Mouse (Mus musculus) CH12.LX (cell line): ENCODE data around the gene Cd164l2. TPM values are rescaled to one million over a fixed set of nuclear protein-coding genes. Genes with fewer than 3 reads are reported as not detected.

Experiments used
- DNase-seq: peaks from one replicate; pipeline ENCODE4 v3.0.0-alpha.2; 2013; ENCODE audit errors: extremely low read depth
- H3K27ac ChIP-seq: 2 replicates; pipeline ENCODE4 v1.5.1; 2012; ENCODE audit warnings: low read depth, mild to moderate bottlenecking, control low read depth, moderate library complexity; ENCODE audit not compliant: insufficient read depth
- H3K27me3 ChIP-seq: replicated peaks from 2 replicates; pipeline ENCODE3; 2012; ENCODE audit warnings: inconsistent platforms
- H3K36me3 ChIP-seq, 2 experiments: replicated peaks in 1 of 2; 2 replicates each; pipeline versions ENCODE3 to v1.6.1; 2012; ENCODE audit warnings: inconsistent platforms in 1 of 2, low read length in 1 of 2, mild to moderate bottlenecking in 1 of 2, mixed read lengths in 1 of 2, moderate library complexity in 1 of 2; ENCODE audit not compliant: control insufficient read depth in 1 of 2, insufficient read depth in 1 of 2
- H3K4me1 ChIP-seq, 2 experiments: 2 replicates each; pipeline ENCODE4 v1.6.1; 2012; ENCODE audit warnings: inconsistent platforms in 1 of 2, moderate library complexity in 1 of 2; ENCODE audit not compliant: insufficient read depth in 2 of 2, control insufficient read depth in 1 of 2
- H3K4me2 ChIP-seq: 2 replicates; pipeline ENCODE4 v1.6.1; 2012; ENCODE audit warnings: low read depth, mild to moderate bottlenecking, control low read depth; ENCODE audit not compliant: poor library complexity, insufficient read depth, severe bottlenecking
- H3K4me3 ChIP-seq, 3 experiments: fragments of 150-350 bp in 1 of 3; sonication (generic) in 1 of 3; replicated peaks in 1 of 3; 2 replicates each; pipeline versions ENCODE3 to v1.5.1; 2011 to 2012; ENCODE audit warnings: low read depth in 2 of 3, low read length in 2 of 3, mild to moderate bottlenecking in 2 of 3, moderate library complexity in 2 of 3, control low read depth in 1 of 3, improper control_type of control experiment in 1 of 3, inconsistent platforms in 1 of 3, mixed read lengths in 1 of 3; ENCODE audit not compliant: poor library complexity in 1 of 3
- H3K79me2 ChIP-seq: replicated peaks from 2 replicates; pipeline ENCODE4 v1.6.1; 2012; ENCODE audit warnings: mild to moderate bottlenecking, moderate library complexity; ENCODE audit not compliant: control insufficient read depth, poor library complexity, insufficient read depth, severe bottlenecking; ENCODE audit errors: extremely low read depth
- H3K9ac ChIP-seq: 2 replicates; pipeline ENCODE4 v1.6.1; 2012; ENCODE audit warnings: low read depth, mild to moderate bottlenecking, control low read depth, moderate library complexity; ENCODE audit not compliant: insufficient read depth
- H3K9me3 ChIP-seq: replicated peaks from 2 replicates; pipeline ENCODE3; 2012; ENCODE audit warnings: low read length, inconsistent platforms, mixed read lengths
- BHLHE40 ChIP-seq: IDR thresholded peaks from 2 replicates; pipeline ENCODE4 v1.6.1; 2011; ENCODE audit warnings: mild to moderate bottlenecking, low read depth, low read length, improper control_type of control experiment
- CTCF ChIP-seq, 2 experiments: IDR thresholded peaks in 1 of 2; conservative IDR thresholded peaks in 1 of 2; 2 replicates each; pipeline ENCODE4 v1.5.1; 2011 to 2012; ENCODE audit warnings: low read depth in 2 of 2, low read length in 2 of 2, improper control_type of control experiment in 1 of 2, inconsistent platforms in 1 of 2, mild to moderate bottlenecking in 1 of 2, moderate library complexity in 1 of 2
- E2F4 ChIP-seq: IDR thresholded peaks from 2 replicates; pipeline ENCODE4 v1.6.1; 2011; ENCODE audit warnings: low read depth, low read length, improper control_type of control experiment; ENCODE audit not compliant: insufficient replicate concordance
- ELF1 ChIP-seq: IDR thresholded peaks from 2 replicates; pipeline ENCODE4 v1.6.1; 2014; ENCODE audit warnings: low read depth, mild to moderate bottlenecking, inconsistent platforms, low read length, improper control_type of control experiment
- EP300 ChIP-seq: IDR thresholded peaks from 2 replicates; pipeline ENCODE4 v1.6.1; 2011; ENCODE audit warnings: low read length, improper control_type of control experiment
- ETS1 ChIP-seq: conservative IDR thresholded peaks from 2 replicates; pipeline ENCODE4 v1.6.1; 2012; ENCODE audit warnings: low read depth, mild to moderate bottlenecking, inconsistent platforms, low read length, improper control_type of control experiment, moderate library complexity
- IRF4 ChIP-seq: IDR thresholded peaks from 2 replicates; pipeline ENCODE4 v1.6.1; 2014; ENCODE audit warnings: low read depth, mild to moderate bottlenecking, inconsistent platforms, low read length, improper control_type of control experiment
- JUN ChIP-seq: IDR thresholded peaks from 2 replicates; pipeline ENCODE4 v1.6.1; 2011; ENCODE audit warnings: low read depth, mild to moderate bottlenecking, low read length, improper control_type of control experiment, moderate library complexity; ENCODE audit not compliant: insufficient read depth
- JUND ChIP-seq: conservative IDR thresholded peaks from 2 replicates; pipeline ENCODE4 v1.6.1; 2011; ENCODE audit warnings: low read depth, low read length, improper control_type of control experiment
- KAT2A ChIP-seq: IDR thresholded peaks from 2 replicates; pipeline ENCODE4 v1.6.1; 2012; ENCODE audit warnings: low read length, improper control_type of control experiment, inconsistent platforms; ENCODE audit not compliant: insufficient replicate concordance
- MAX ChIP-seq: IDR thresholded peaks from 2 replicates; pipeline ENCODE4 v1.6.1; 2011; ENCODE audit warnings: low read length, improper control_type of control experiment
- MAZ ChIP-seq: IDR thresholded peaks from 2 replicates; pipeline ENCODE4 v1.6.1; 2012; ENCODE audit warnings: low read depth, mild to moderate bottlenecking, inconsistent platforms, low read length, improper control_type of control experiment, moderate library complexity
- MEF2A ChIP-seq: IDR thresholded peaks from 2 replicates; pipeline ENCODE4 v1.6.1; 2014; ENCODE audit warnings: low read depth, mild to moderate bottlenecking, inconsistent platforms, low read length, improper control_type of control experiment, borderline replicate concordance
- PAX5 ChIP-seq: IDR thresholded peaks from 2 replicates; pipeline ENCODE4 v1.6.1; 2012; ENCODE audit warnings: low read length, inconsistent platforms, mixed read lengths
- POLR2A ChIP-seq: IDR thresholded peaks from 2 replicates; pipeline ENCODE4 v1.6.1; 2011; ENCODE audit warnings: low read depth, mild to moderate bottlenecking, improper control_type of control experiment, low read length
- POLR2AphosphoS2 ChIP-seq: IDR thresholded peaks from 2 replicates; pipeline ENCODE4 v1.6.1; 2011; ENCODE audit warnings: low read depth, low read length, improper control_type of control experiment
- RAD21 ChIP-seq: IDR thresholded peaks from 2 replicates; pipeline ENCODE4 v1.6.1; 2011; ENCODE audit warnings: low read depth, mild to moderate bottlenecking, low read length, improper control_type of control experiment, moderate library complexity
- RCOR1 ChIP-seq: conservative IDR thresholded peaks from 2 replicates; pipeline ENCODE4 v1.6.1; 2012; ENCODE audit warnings: low read depth, mild to moderate bottlenecking, inconsistent platforms, low read length, improper control_type of control experiment
- SIN3A ChIP-seq: IDR thresholded peaks from 2 replicates; pipeline ENCODE4 v1.6.1; 2012; ENCODE audit warnings: low read length, improper control_type of control experiment, inconsistent platforms
- SMC3 ChIP-seq: IDR thresholded peaks from 2 replicates; pipeline ENCODE4 v1.6.1; 2011; ENCODE audit warnings: low read depth, low read length, improper control_type of control experiment
- TBP ChIP-seq: conservative IDR thresholded peaks from 2 replicates; pipeline ENCODE4 v1.6.1; 2011; ENCODE audit warnings: low read depth, low read length, improper control_type of control experiment
- USF2 ChIP-seq: conservative IDR thresholded peaks from 2 replicates; pipeline ENCODE4 v1.6.1; 2011; ENCODE audit warnings: low read depth, low read length, improper control_type of control experiment
- ZC3H11A ChIP-seq: IDR thresholded peaks from 2 replicates; pipeline ENCODE4 v1.6.1; 2012; ENCODE audit warnings: low read depth, mild to moderate bottlenecking, inconsistent platforms, low read length, improper control_type of control experiment
- ZNF384 ChIP-seq: IDR thresholded peaks from 2 replicates; pipeline ENCODE4 v1.6.1; 2012; ENCODE audit warnings: low read depth, low read length, improper control_type of control experiment, inconsistent platforms
- dilution Hi-C: fragments of 300-500 bp; cut with MboI; formaldehyde crosslinking; loops from 2 replicates; pipeline ENCODE4 v1.14.3; 2020; ENCODE audit warnings: low sequenced_read_pairs; ENCODE audit not compliant: extremely low pct_unique_long_range_greater_than_20kb, extremely low pct_ligation_motif_present
- in situ Hi-C: fragments of 300-500 bp; cut with MboI; formaldehyde crosslinking; loops from 3 replicates; pipeline ENCODE4 v1.14.3; 2019; ENCODE audit warnings: low sequenced_read_pairs, low pct_ligation_motif_present, low pct_unique_long_range_greater_than_20kb, mixed read lengths
- polyA plus RNA-seq: library from polyadenylated mRNA; unstranded; fragments of >175 nt; gene quantifications from 2 replicates; pipeline ENCODE4 v1.2.1, GENCODE M21; 2012; ENCODE audit warnings: low read depth; ENCODE audit not compliant: insufficient read length
- total RNA-seq, 2 experiments: library from RNA; depleted of rRNA; stranded (reverse); fragments of 300-350 nt in 1 of 2; fragments of >200 nt in 1 of 2; gene quantifications; 2 replicates each; pipeline ENCODE4 v1.2.3; 2012 to 2014

The Cd164l2 gene
- total and polyA plus RNA-seq, 3 experiments = not detected

GRCm38 (mm10) chr4:133200343-133200742, 11.6 kb upstream of the Cd164l2 start:
- no peak overlapping the region for H3K4me2 ChIP-seq
- dilution Hi-C loops = no loop called here
- in situ Hi-C loops = loop anchor here (10.0 kb wide), 1 partner anchor 186 kb away; the partner anchor contains the start of gene Ahdc1

GRCm38 (mm10) chr4:133201006-133201771, 10.7 kb upstream of the Cd164l2 start:
- no peak overlapping the region for H3K4me3 ChIP-seq

More at GRCm38 (mm10) chr4:133200343-133200742, 11.6 kb upstream of the Cd164l2 start:
- DNase-seq = no peak
- Histone ChIP-seq H3K27me3 (no peaks in the 10 kb centered on the region), H3K4me1 (peaks cover 0 to 57% of the 10 kb centered on the region in 2 experiments; a peak in 2 of 4 replicates), H3K4me3 (no peak overlapping the region), H3K9ac (no peak overlapping the region), H3K9me3 (no peaks in the 10 kb centered on the region), H3K79me2 (no peaks in the 10 kb centered on the region), H3K36me3 (peaks cover 22 to 48% of the 10 kb centered on the region in 2 experiments), H3K27ac (no peak overlapping the region)
- TF ChIP-seq JUND (no peak), RCOR1 (no peak), ETS1 (no peak), ZC3H11A (no peak), USF2 (no peak), MAX (no peak), PAX5 (no peak), TBP (no peak), ELF1 (no peak), MEF2A (no peak)

More at GRCm38 (mm10) chr4:133201006-133201771, 10.7 kb upstream of the Cd164l2 start:
- DNase-seq = peak; percentile 52
- Histone ChIP-seq H3K9ac (no peak overlapping the region), H3K79me2 (no peaks in the 10 kb centered on the region), H3K36me3 (peaks cover 14 to 39% of the 10 kb centered on the region in 2 experiments), H3K4me2 (no peak overlapping the region), H3K27me3 (no peaks in the 10 kb centered on the region)
- dilution Hi-C loops (no loop called here), in situ Hi-C loops (loop anchor here (10.0 kb wide), 1 partner anchor 186 kb away; the partner anchor contains the start of gene Ahdc1)
- TF ChIP-seq E2F4 = no peak
- no peak for TF ChIP-seq RCOR1
- no peak for TF ChIP-seq SIN3A
- TF ChIP-seq IRF4 = peak; percentile 42; the same call in 1 of the 2 replicates
- no peak for TF ChIP-seq ETS1
- peak; percentile 38; the same call in 1 of the 2 replicates for TF ChIP-seq ELF1
- peak; percentile 78 for TF ChIP-seq RAD21
- no peak for TF ChIP-seq JUND
- TF ChIP-seq KAT2A = no peak
- TF ChIP-seq BHLHE40 = 0 out of 2 replicates have a peak, but pooled peaks have one; percentile 16
- TF ChIP-seq MAZ = 0 out of 2 replicates have a peak, but pooled peaks have one; percentile 26
- TF ChIP-seq MAX = no peak
- TF ChIP-seq JUN = no peak
- TF ChIP-seq POLR2AphosphoS2 = peak; percentile 59; the same call in 1 of the 2 replicates
- TF ChIP-seq EP300 = no peak
- peak in 1 of 2 experiments; percentile 76; a peak in 2 of 4 replicates for TF ChIP-seq CTCF (conservative IDR thresholded peaks at IDR 0.05 in 1 of 2, IDR thresholded peaks at IDR 0.05 in 1 of 2; ENCODE audit: low read depth in 2 of 2, low read length in 2 of 2)
- 0 out of 2 replicates have a peak, but pooled peaks have one; percentile 20 for TF ChIP-seq POLR2A
- TF ChIP-seq ZNF384 = no peak
- peak; percentile 94 for TF ChIP-seq SMC3
- TF ChIP-seq ZC3H11A = peak; percentile 48; the same call in 1 of the 2 replicates
- TF ChIP-seq MEF2A = 0 out of 2 replicates have a peak, but pooled peaks have one; percentile 37
- TF ChIP-seq, all 38 proteins: peak for 11
- Histone ChIP-seq H3K4me1 (peaks cover 0 to 49% of the 10 kb centered on the region in 2 experiments; a peak in 2 of 4 replicates), H3K27ac (no peak overlapping the region), H3K9me3 (no peaks in the 10 kb centered on the region)
